Mouse (Mus musculus) megakaryocyte, embryonic 14.5 days (primary cell): ENCODE results near the gene Sec11a. TPM values are rescaled to one million over a fixed set of nuclear protein-coding genes. Genes with fewer than 3 reads are reported as not detected.
"Not testable (repeated sequence)": the region's sequence is repeated elsewhere in the genome, so short reads cannot be mapped to it uniquely, and the experiment has no call there.

ENCODE experiments used
- H3K27me3 ChIP-seq: replicated peaks from 2 replicates; pipeline ENCODE3; 2012; ENCODE audit warnings: inconsistent platforms
- H3K36me3 ChIP-seq: replicated peaks from 2 replicates; pipeline ENCODE3; 2012; ENCODE audit warnings: low read length, inconsistent platforms, mixed read lengths
- H3K4me1 ChIP-seq: 2 replicates; pipeline ENCODE4 v1.6.1; 2012; ENCODE audit warnings: inconsistent platforms
- H3K4me3 ChIP-seq: replicated peaks from 2 replicates; pipeline ENCODE3; 2012; ENCODE audit warnings: moderate library complexity, mild to moderate bottlenecking, inconsistent platforms
- H3K9me3 ChIP-seq: 2 replicates; pipeline ENCODE4 v1.6.1; 2012; ENCODE audit warnings: inconsistent platforms
- FLI1 ChIP-seq: IDR thresholded peaks from 2 replicates; pipeline ENCODE4 v1.6.1; 2012; ENCODE audit warnings: low read length, inconsistent platforms, mixed read lengths
- GATA1 ChIP-seq: IDR thresholded peaks from 3 replicates; pipeline ENCODE4 v1.6.1; 2012; ENCODE audit warnings: mixed read lengths, low read length, inconsistent platforms, borderline replicate concordance
- polyA plus RNA-seq: library from polyadenylated mRNA; stranded (reverse); fragments of >175 nt; gene quantifications from 2 replicates; pipeline ENCODE4 v1.2.3, GENCODE M21; 2012; ENCODE audit warnings: low replicate concordance; ENCODE audit not compliant: insufficient read depth

Gene Sec11a
- polyA plus RNA-seq, 1 experiment = 6.9 TPM

GRCm38 (mm10) chr7:80990276-80990675 is 42.7 kb upstream of the Sec11a start:
- H3K36me3 ChIP-seq = no peaks in the 10 kb centered on the region
- peaks cover 79% of the 10 kb centered on the region for H3K4me1 ChIP-seq
- TF ChIP-seq GATA1 = no peak
- TF ChIP-seq FLI1 = no peak
- no peaks in the 10 kb centered on the region for H3K9me3 ChIP-seq
- no peaks in the 10 kb centered on the region for H3K27me3 ChIP-seq
- no peak overlapping the region for H3K4me3 ChIP-seq

DNA sequence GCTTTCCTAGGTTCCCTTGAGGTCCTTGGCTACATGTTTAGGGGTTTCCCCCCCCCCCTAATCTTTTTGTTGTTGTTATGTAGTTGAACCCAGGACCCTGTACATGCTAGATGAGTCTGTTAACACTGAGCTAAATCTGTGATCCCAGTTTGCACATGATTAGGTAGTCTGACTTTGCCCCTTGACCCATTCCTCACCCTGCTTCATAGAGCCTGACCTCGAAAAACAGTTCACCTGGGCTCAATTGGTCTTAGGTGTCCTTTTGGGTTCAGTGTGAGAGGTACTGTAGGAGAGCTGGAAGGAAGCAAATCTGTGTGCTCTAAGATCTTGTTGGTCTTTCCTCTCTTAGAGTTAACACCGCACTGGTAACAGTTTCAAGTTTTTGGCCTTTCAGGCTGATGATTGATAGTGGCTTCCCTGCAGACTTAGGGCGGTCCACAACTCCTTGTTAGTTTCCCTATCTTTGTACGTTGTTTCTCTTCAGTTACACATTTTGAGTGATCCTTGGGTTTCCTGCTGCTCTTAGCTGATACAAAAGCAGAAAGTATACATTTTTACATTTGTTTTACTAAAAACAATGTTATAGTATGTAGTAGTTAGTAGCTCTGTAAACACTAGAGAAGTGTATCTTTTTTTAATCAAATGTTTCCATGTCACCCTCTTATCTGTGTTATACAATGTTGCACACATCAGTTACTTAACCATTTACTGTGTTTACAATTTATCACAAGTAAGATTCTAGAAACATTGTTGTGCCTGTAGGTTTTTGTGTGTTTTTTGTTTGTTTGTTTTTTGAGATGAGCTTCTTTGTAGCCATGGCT is 40.4 kb upstream of the Sec11a start:
- H3K9me3 ChIP-seq = no peaks in the 10 kb centered on the region
- H3K4me3 ChIP-seq = peak overlapping the region; percentile 31
- no peaks in the 10 kb centered on the region for H3K36me3 ChIP-seq
- no peak for TF ChIP-seq GATA1
- TF ChIP-seq FLI1 = no peak
- peaks cover 84% of the 10 kb centered on the region for H3K4me1 ChIP-seq
- H3K27me3 ChIP-seq = no peaks in the 10 kb centered on the region

GRCm38 (mm10) chr7:80986458-80987187 is 39.0 kb upstream of the Sec11a start:
- Histone ChIP-seq H3K27me3 (no peaks in the 10 kb centered on the region), H3K9me3 (no peaks in the 10 kb centered on the region), H3K4me1 (peaks cover 80% of the 10 kb centered on the region), H3K36me3 (no peaks in the 10 kb centered on the region), H3K4me3 (peak overlapping the region; percentile 42)
- TF ChIP-seq FLI1 = no peak
- no peak for TF ChIP-seq GATA1

DNA sequence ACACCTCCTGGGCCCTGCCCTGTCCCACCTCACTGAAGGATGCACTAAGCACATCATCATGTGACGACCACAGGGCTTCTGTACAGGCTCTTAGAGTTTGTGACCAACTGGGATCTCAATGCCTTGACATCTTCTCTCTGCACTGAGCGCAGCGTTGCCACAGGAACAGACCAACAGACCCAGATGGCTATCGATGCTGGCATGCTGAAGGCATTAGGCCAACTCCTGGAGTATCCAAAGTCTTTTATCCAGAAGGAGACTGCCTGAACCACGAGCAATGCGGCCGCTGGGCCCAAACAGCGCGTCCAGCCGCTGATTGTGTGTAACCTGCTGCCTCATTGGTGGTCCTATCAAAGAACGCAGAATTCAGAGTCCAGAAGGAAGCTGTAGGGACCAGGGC is 33.0 kb upstream of the Sec11a start:
- Histone ChIP-seq H3K4me3 (no peak overlapping the region), H3K36me3 (no peaks in the 10 kb centered on the region), H3K9me3 (no peaks in the 10 kb centered on the region), H3K27me3 (no peaks in the 10 kb centered on the region), H3K4me1 (peaks cover 34% of the 10 kb centered on the region)
- TF ChIP-seq GATA1 (no peak), FLI1 (no peak)

GRCm38 (mm10) chr7:80973638-80974015 is 26.0 kb upstream of the Sec11a start:
- H3K4me1 ChIP-seq, H3K36me3 ChIP-seq, H3K27me3 ChIP-seq, H3K4me3 ChIP-seq: not testable (repeated sequence)
- H3K9me3 ChIP-seq = peaks cover 13% of the 10 kb centered on the region

DNA sequence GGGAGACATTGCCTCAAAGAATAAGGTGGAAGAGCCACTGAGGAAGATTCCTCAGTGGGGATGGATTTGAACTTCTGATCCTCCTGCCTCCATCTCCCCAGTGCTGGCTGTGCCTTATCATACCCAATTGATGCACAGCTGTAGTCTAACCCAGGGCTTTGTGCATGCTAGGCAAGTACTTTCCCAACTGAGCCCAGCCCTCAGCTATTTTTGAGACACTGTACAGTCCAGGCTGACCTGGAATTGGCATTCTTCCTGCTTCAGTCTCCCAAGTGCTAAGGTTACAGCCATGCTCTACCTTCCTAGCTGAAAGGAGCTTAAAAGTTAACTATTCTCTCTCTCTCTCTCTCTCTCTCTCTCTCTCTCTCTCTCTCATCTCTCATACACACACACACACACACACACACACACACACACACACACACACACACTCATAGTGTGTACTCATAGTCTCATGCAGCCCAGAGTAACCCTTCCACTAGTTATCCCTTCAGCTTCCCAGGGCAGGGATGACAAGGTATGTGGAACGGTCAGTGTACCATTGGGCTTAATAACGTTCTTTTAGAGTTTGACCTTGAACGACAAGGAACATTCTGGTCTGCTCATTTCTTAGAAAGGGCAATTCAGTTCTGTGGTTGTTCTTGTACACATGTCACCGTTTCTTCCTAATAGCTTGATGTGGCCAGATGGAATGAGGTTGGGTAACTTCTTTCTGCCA is 25.5 kb upstream of the Sec11a start:
- not testable (repeated sequence) for H3K4me1 ChIP-seq, H3K27me3 ChIP-seq, H3K36me3 ChIP-seq, H3K4me3 ChIP-seq
- peaks cover 13% of the 10 kb centered on the region for H3K9me3 ChIP-seq

- H3K4me1 ChIP-seq = peaks cover 4% of the 10 kb centered on the region
Observed at GRCm38 (mm10) chr7:80972082-80972481, 24.5 kb upstream of the Sec11a start.

GRCm38 (mm10) chr7:80971419-80971818 is 23.8 kb upstream of the Sec11a start:
- H3K9me3 ChIP-seq = peaks cover 18% of the 10 kb centered on the region
- TF ChIP-seq GATA1 = no peak
- no peak for TF ChIP-seq FLI1
- H3K36me3 ChIP-seq = peaks cover 5% of the 10 kb centered on the region
- no peak overlapping the region for H3K4me3 ChIP-seq
- no peaks in the 10 kb centered on the region for H3K27me3 ChIP-seq
- H3K4me1 ChIP-seq = peaks cover 7% of the 10 kb centered on the region

More at GRCm38 (mm10) chr7:80972082-80972481, 24.5 kb upstream of the Sec11a start:
- no peaks in the 10 kb centered on the region for H3K36me3 ChIP-seq
- TF ChIP-seq FLI1 (no peak), GATA1 (no peak)
- no peaks in the 10 kb centered on the region for H3K27me3 ChIP-seq
- H3K4me3 ChIP-seq = no peak overlapping the region
- H3K9me3 ChIP-seq = peaks cover 13% of the 10 kb centered on the region

DNA sequence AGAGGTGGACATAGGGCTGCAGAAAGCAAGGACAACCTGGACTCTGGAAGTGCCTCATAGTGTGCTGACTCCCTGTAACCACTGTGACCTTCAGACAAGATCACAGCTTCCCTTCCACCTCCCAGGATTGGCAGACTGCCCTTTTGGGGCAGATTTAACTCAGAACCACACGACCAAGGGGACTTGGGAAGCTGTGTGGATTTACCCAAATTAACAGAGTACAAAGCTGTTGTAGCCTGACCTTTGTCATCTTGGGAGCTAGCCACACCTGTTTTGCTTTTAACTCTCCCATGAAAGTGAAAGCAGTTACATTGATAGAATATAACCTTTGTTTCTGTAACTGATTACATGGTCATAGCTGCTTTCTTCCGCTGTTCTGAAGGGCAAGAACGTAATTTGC is 23.3 kb upstream of the Sec11a start:
- Histone ChIP-seq H3K9me3 (peaks cover 20% of the 10 kb centered on the region), H3K4me3 (no peak overlapping the region), H3K27me3 (no peaks in the 10 kb centered on the region), H3K36me3 (peaks cover 5% of the 10 kb centered on the region), H3K4me1 (peaks cover 9% of the 10 kb centered on the region)
- TF ChIP-seq GATA1 (no peak), FLI1 (no peak)

DNA sequence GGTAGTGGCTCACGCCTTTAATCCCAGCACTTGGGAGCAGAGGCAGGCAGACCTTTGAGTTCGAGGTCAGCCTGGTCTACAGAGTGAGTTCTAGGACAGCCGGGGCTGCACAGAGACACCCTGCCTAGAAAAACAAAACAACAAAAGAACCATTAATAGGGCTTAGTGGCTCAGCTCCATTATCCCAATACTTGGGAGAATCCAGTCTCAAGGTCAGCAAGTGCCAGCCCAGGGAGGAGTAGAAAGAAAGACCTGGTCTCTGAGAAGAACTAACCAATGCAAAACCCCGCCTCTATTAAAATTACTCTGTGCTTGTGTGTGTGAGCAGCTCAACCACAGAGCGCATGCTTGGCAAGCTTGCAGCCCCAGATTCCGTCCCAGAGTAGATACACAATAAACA is 15.2 kb upstream of the Sec11a start:
- TF ChIP-seq FLI1 = no peak
- no peak for TF ChIP-seq GATA1
- no peak overlapping the region for H3K4me3 ChIP-seq
- peaks cover 7% of the 10 kb centered on the region; the same call in 1 of the 2 replicates for H3K9me3 ChIP-seq
- peaks cover 23% of the 10 kb centered on the region for H3K4me1 ChIP-seq
- H3K27me3 ChIP-seq = no peaks in the 10 kb centered on the region
- H3K36me3 ChIP-seq = peaks cover 5% of the 10 kb centered on the region
